Mouse (Mus musculus): Measurements from ENCODE around the gene Syn2. TPM values are rescaled to one million over a fixed set of nuclear protein-coding genes. Genes with fewer than 3 reads are reported as not detected.

Syn2 gene
- total and polyA plus RNA-seq, 3 experiments: 0.16 TPM; not detected in 2

DNA sequence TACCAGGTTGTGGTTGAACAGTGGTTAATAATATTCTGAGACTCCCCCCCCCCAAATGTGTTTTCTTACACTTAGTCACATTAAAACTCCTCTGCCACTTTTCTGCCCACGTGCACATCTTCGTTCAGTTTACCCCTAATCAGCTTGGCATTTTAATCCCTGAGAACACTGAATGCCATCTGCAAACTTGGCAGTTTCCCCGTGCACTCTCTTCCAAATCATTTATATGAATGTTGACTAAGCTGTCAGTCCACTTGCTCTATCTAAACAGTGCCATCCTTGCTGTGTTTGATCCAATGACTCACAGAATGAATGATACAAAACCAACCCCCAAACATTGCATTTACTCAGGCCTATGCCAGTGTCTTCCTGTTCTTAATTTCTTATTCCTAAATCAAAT lies 90.8 kb downstream of the Syn2 start:
- TF ChIP-seq GATA1 (IDR thresholded peaks at IDR 0.05; ENCODE audit: borderline replicate concordance, low read length) (no peak), CTCF (IDR thresholded peaks at IDR 0.05; ENCODE audit: low read depth, low read length) (no peak), POLR2AphosphoS5 (IDR thresholded peaks at IDR 0.05; ENCODE audit: insufficient replicate concordance, low read depth, low read length) (no peak), GATA2 (IDR thresholded peaks at IDR 0.05; ENCODE audit: borderline replicate concordance, low read depth, low read length) (no peak), TAL1 (conservative IDR thresholded peaks at IDR 0.05; ENCODE audit: low read depth, low read length) (no peak)
- Histone ChIP-seq H3K27me3 (ENCODE audit: insufficient read depth, low read length) (peaks cover 10% of the 10 kb centered on the region; the same call in 1 of the 2 replicates), H3K4me1 (ENCODE audit: insufficient read depth, low read depth, low read length) (no peaks in the 10 kb centered on the region), H3K9me3 (replicated peaks) (no peaks in the 10 kb centered on the region), H3K36me3 (replicated peaks) (no peaks in the 10 kb centered on the region), H3K4me3 (ENCODE audit: low read depth, low read length) (no peak overlapping the region)
- ATAC-seq (ENCODE audit: extremely low read depth, insufficient number of reproducible peaks, low FRiP score, poor library complexity, severe bottlenecking) (no peak), DNase-seq (ENCODE audit: low spot score) (no peak)

DNA sequence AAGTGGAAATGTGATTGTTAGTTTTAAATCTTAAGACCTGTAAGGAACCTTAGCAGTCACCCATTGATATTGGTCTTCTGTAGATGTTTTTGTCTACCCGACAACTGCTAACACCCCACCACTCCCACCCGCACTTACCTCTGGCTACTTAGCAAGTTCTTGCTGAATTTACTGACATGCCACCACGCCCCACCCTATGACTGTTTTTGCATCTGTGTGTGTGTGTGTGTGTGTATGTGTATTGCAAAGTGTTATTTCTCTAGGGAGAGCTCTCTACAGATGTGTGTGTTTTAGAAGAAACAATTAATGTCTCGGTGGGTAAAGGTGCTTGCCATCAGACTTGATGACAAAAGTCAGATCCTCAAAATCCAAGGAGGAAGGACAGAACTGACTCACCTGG lies 92.3 kb downstream of the Syn2 start, which contains the start of gene Gm17482:
Gene Gm17482 (plus strand): TSS at position 301 of the 400 bp plus-strand sequence.
- Histone ChIP-seq H3K36me3 (replicated peaks) (no peaks in the 10 kb centered on the region), H3K27me3 (ENCODE audit: insufficient read depth, low read length) (0 out of 2 replicates have a peak, but pooled peaks cover 3% of the 10 kb centered on the region), H3K9me3 (replicated peaks) (no peaks in the 10 kb centered on the region), H3K4me1 (ENCODE audit: insufficient read depth, low read depth, low read length) (no peaks in the 10 kb centered on the region), H3K4me3 (ENCODE audit: low read depth, low read length) (no peak within 1 kb of the TSS)
- ATAC-seq (ENCODE audit: extremely low read depth, insufficient number of reproducible peaks, low FRiP score, poor library complexity, severe bottlenecking) (no peak), DNase-seq (ENCODE audit: low spot score) (no peak)
- TF ChIP-seq POLR2AphosphoS5 (IDR thresholded peaks at IDR 0.05; ENCODE audit: insufficient replicate concordance, low read depth, low read length): no peak
- TF ChIP-seq CTCF (IDR thresholded peaks at IDR 0.05; ENCODE audit: low read depth, low read length): no peak
- TF ChIP-seq GATA2 (IDR thresholded peaks at IDR 0.05; ENCODE audit: borderline replicate concordance, low read depth, low read length): no peak
- TF ChIP-seq TAL1 (conservative IDR thresholded peaks at IDR 0.05; ENCODE audit: low read depth, low read length): no peak
- TF ChIP-seq GATA1 (IDR thresholded peaks at IDR 0.05; ENCODE audit: borderline replicate concordance, low read length): no peak

DNA sequence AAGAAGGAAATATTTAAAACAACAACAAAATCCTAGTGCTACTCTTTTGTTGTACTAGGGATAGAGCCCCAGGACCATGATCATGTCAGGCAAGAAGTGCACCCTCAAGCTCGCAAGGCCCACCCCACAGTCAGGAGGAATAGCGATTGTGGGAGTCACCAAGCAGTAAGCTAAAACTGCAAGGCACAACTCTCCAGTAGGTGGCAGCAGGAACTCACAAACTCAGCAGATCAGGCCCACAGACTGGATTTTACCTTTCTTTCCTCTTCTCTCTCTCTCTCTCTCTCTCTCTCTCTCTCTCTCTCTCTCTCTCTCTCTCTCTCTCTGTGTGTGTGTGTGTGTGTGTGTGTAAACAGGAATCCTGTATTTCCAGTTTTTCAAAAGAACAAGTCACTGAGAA lies 92.8 kb downstream of the Syn2 start:
- TF ChIP-seq POLR2AphosphoS5 (IDR thresholded peaks at IDR 0.05; ENCODE audit: insufficient replicate concordance, low read depth, low read length) (no peak), GATA1 (IDR thresholded peaks at IDR 0.05; ENCODE audit: borderline replicate concordance, low read length) (no peak), TAL1 (conservative IDR thresholded peaks at IDR 0.05; ENCODE audit: low read depth, low read length) (no peak), GATA2 (IDR thresholded peaks at IDR 0.05; ENCODE audit: borderline replicate concordance, low read depth, low read length) (no peak), CTCF (IDR thresholded peaks at IDR 0.05; ENCODE audit: low read depth, low read length) (peak; percentile 25; the same call in 1 of the 2 replicates)
- DNase-seq (ENCODE audit: low spot score) (peak; percentile 26), ATAC-seq (ENCODE audit: extremely low read depth, insufficient number of reproducible peaks, low FRiP score, poor library complexity, severe bottlenecking) (peak; percentile 49; the same call in 1 of the 2 replicates)
- Histone ChIP-seq H3K4me3 (ENCODE audit: low read depth, low read length) (no peak overlapping the region), H3K9me3 (replicated peaks) (no peaks in the 10 kb centered on the region), H3K36me3 (replicated peaks) (no peaks in the 10 kb centered on the region), H3K27me3 (ENCODE audit: insufficient read depth, low read length) (0 out of 2 replicates have a peak, but pooled peaks cover 3% of the 10 kb centered on the region), H3K4me1 (ENCODE audit: insufficient read depth, low read depth, low read length) (no peaks in the 10 kb centered on the region)

DNA sequence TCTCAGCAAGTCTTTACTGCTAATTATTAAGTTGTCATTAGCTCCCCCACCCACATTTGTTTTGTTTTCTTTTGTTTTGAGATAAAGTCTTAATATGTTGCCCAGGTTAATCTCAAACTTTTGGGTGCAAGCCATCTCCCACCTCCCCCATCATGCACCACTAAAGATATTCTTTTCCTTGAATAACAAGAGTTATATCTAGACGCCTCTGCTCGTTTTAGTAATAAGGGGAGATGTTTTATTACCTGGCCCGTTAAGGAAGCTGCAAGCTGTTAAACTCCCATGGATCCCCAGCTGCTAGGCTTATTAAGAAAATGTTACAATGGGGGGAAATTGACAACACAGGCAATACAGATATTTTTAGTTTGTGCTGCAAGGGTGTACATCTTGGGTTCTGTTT lies 95.9 kb downstream of the Syn2 start:
- Histone ChIP-seq H3K9me3 (replicated peaks) (no peaks in the 10 kb centered on the region), H3K4me3 (ENCODE audit: low read depth, low read length) (no peak overlapping the region), H3K27me3 (ENCODE audit: insufficient read depth, low read length) (no peaks in the 10 kb centered on the region), H3K36me3 (replicated peaks) (no peaks in the 10 kb centered on the region), H3K4me1 (ENCODE audit: insufficient read depth, low read depth, low read length) (no peaks in the 10 kb centered on the region)
- TF ChIP-seq GATA1 (IDR thresholded peaks at IDR 0.05; ENCODE audit: borderline replicate concordance, low read length): no peak
- ATAC-seq (ENCODE audit: extremely low read depth, insufficient number of reproducible peaks, low FRiP score, poor library complexity, severe bottlenecking) (no peak), DNase-seq (ENCODE audit: low spot score) (no peak)

DNA sequence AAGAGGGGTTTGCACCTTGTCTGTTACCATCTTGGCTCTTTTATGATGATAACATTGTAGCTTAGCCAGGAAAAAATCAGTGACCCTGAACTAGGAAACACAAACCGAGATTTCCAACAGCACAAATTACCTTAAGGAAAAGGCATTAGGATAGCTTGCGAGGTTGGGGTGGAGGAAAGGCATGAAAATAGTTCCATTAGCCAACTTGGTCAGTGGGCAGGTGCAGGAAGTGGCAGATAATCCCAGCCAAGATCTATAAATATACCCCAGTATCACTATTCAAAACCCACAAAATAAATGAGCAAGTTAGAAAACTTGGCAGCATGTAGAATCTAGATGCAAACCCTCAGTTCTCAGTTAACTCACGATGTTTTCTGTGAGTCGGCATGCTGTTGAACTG lies 97.1 kb downstream of the Syn2 start:
- no peaks in the 10 kb centered on the region for H3K36me3 ChIP-seq (replicated peaks)
- DNase-seq (ENCODE audit: low spot score): no peak

DNA sequence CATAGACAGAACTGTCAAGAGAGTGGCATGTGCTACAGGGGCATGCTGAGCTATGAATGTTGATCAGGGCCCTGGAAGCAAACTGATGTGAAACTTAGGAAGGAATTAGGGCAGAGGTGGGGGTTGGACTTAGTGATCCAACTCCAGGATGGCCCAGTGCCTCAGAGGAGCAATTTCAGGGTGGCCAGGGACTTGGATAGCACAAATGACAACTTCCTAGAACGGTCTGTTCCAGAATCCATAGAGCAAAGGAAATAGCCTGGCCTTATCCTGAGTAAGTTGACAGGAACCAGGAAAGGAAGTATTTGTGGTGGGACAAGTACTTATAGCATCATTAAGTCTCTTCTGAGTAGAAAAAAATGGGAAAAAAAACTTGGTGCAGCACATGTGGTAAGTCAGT lies 97.9 kb downstream of the Syn2 start:
- Histone ChIP-seq H3K36me3 (replicated peaks) (no peaks in the 10 kb centered on the region), H3K27me3 (ENCODE audit: insufficient read depth, low read length) (no peaks in the 10 kb centered on the region), H3K4me3 (ENCODE audit: low read depth, low read length) (no peak overlapping the region), H3K4me1 (ENCODE audit: insufficient read depth, low read depth, low read length) (no peaks in the 10 kb centered on the region), H3K9me3 (replicated peaks) (no peaks in the 10 kb centered on the region)
- no peak for TF ChIP-seq CTCF (IDR thresholded peaks at IDR 0.05; ENCODE audit: low read depth, low read length)
- TF ChIP-seq GATA2 (IDR thresholded peaks at IDR 0.05; ENCODE audit: borderline replicate concordance, low read depth, low read length): no peak
- no peak for TF ChIP-seq GATA1 (IDR thresholded peaks at IDR 0.05; ENCODE audit: borderline replicate concordance, low read length)
- TF ChIP-seq TAL1 (conservative IDR thresholded peaks at IDR 0.05; ENCODE audit: low read depth, low read length): no peak
- no peak for TF ChIP-seq POLR2AphosphoS5 (IDR thresholded peaks at IDR 0.05; ENCODE audit: insufficient replicate concordance, low read depth, low read length)
- DNase-seq (ENCODE audit: low spot score) (no peak), ATAC-seq (ENCODE audit: extremely low read depth, insufficient number of reproducible peaks, low FRiP score, poor library complexity, severe bottlenecking) (no peak)

More for the DNA sequence above, 97.1 kb downstream of the Syn2 start:
- no peak for TF ChIP-seq GATA2 (IDR thresholded peaks at IDR 0.05; ENCODE audit: borderline replicate concordance, low read depth, low read length)
- no peak for TF ChIP-seq GATA1 (IDR thresholded peaks at IDR 0.05; ENCODE audit: borderline replicate concordance, low read length)
- TF ChIP-seq CTCF (IDR thresholded peaks at IDR 0.05; ENCODE audit: low read depth, low read length): no peak
- no peak for TF ChIP-seq POLR2AphosphoS5 (IDR thresholded peaks at IDR 0.05; ENCODE audit: insufficient replicate concordance, low read depth, low read length)
- no peak for TF ChIP-seq TAL1 (conservative IDR thresholded peaks at IDR 0.05; ENCODE audit: low read depth, low read length)
- Histone ChIP-seq H3K4me1 (ENCODE audit: insufficient read depth, low read depth, low read length) (no peaks in the 10 kb centered on the region), H3K4me3 (ENCODE audit: low read depth, low read length) (no peak overlapping the region), H3K9me3 (replicated peaks) (no peaks in the 10 kb centered on the region), H3K27me3 (ENCODE audit: insufficient read depth, low read length) (no peaks in the 10 kb centered on the region)
- ATAC-seq (ENCODE audit: extremely low read depth, insufficient number of reproducible peaks, low FRiP score, poor library complexity, severe bottlenecking): no peak

Measured in G1E (cell line).